In genomic region chr11:113658319-113658718, GRCm38 (mm10) we compare ENCODE assay signal across 16 mouse cellular contexts. TPM values are rescaled to one million over a fixed set of nuclear protein-coding genes. Genes with fewer than 3 reads are reported as not detected.
"Had no signal": no experiment of that assay in that cellular context is flagged by ENCODE, and none has a peak within 500 bp of the region (broad histone marks: within the 10 kb centered on the region; RNA-seq: fewer than 3 reads in every experiment).

No protein-coding gene starts in this region.

- H3K4me1 ChIP-seq: liver, embryonic 15.5 days; midbrain, embryonic 13.5 days; stomach, embryonic 15.5 days had no signal

- H3K27ac ChIP-seq: left cerebral cortex, adult 2 months; limb, embryonic 10.5 days; liver, embryonic 15.5 days; midbrain, embryonic 13.5 days; stomach, embryonic 15.5 days had no signal

- H3K4me3 ChIP-seq: left cerebral cortex, adult 2 months; limb, embryonic 10.5 days; liver, embryonic 15.5 days; midbrain, embryonic 13.5 days; myocyte; stomach, embryonic 15.5 days had no signal

- DNase-seq: lung, adult 2 months; lung, postnatal 36 days; retina, postnatal 1 day; right cerebral cortex, postnatal 14 days; thymus, adult 2 months; thymus, postnatal 25 days had no signal

- H3K9me3 ChIP-seq: limb, embryonic 10.5 days; liver, embryonic 15.5 days; midbrain, embryonic 13.5 days; stomach, embryonic 15.5 days had no signal

- H3K27me3 ChIP-seq: liver, embryonic 15.5 days; midbrain, embryonic 13.5 days; stomach, embryonic 15.5 days had no signal

- H3K4me2 ChIP-seq: liver, embryonic 11.5 days; liver, embryonic 15.5 days; midbrain, embryonic 13.5 days; stomach, embryonic 15.5 days had no signal

- ATAC-seq: intestine, postnatal 0 days; lung, postnatal 0 days; midbrain, embryonic 13.5 days had no signal

- H3K9ac ChIP-seq: liver, embryonic 15.5 days; midbrain, embryonic 13.5 days; stomach, embryonic 15.5 days had no signal

RNA-seq across cellular contexts. Expression of gene Sstr2, which starts 39.2 kb away (rescaled TPM):
- total RNA-seq: neutrophil, adult 5-6 weeks had no signal
